Mouse (Mus musculus): Measurements from ENCODE around the gene Nell2.
"Not testable (repeated sequence)": the region's sequence is repeated elsewhere in the genome, so short reads cannot be mapped to it uniquely, and the experiment has no call there.

Nell2 gene

DNA sequence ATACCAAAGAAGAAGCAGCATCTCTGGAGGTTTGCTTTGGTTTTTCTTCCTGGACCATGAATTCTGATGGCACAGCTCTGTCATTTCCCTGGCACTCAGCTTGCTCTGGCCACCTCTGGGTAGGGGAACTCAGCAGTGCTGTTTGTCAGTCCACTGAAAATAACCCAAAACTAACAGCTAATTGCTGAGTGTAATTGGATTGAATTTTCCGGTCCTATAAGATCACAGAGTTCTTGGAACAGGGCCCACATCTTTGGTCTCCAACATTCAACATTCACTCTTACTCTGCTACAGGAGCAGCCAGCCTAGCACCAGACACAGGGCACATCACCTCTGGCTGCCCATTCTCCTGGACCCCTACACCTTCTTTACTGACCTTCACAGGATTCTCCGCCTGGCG lies 287.2 kb downstream of the Nell2 start:
- DNase-seq (ENCODE audit: low spot score): no peak

DNA sequence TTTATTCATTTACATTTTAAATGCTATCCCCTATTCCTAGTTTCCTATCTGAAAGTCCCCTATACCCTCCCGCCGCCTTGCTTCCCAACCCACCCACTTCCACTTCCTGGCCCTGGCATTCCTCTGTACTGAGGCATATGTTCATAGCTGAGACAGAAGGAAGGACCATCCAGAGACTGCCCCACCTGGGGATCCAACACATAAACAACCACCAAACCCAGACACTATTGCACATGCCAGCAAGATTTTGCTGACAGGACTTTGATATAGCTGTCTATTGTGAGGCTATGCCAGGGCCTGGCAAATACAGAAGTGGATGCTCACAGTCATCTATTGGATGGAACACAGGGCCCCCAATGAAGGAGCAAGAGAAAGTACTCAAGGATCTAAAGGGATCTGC lies 291.3 kb downstream of the Nell2 start:
- not testable (repeated sequence) for DNase-seq (ENCODE audit: low spot score)

DNA sequence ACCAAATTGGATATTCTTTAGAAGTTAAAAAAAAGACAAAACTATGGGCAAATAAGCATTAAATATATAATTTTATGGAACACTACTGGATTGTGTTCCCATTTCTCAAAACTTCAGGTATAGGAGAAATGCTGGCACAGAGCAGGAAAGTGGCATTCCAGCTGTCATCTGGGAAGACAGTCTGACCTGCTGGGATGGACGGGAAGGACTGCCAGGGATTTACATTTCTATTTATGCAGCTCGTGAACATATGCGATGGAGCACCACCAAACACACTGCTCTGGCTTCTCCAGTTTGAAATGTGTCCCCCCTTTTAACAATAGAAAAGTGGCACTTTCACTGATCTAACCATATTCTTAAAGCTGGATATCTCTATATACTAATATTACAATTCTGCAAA lies 291.9 kb downstream of the Nell2 start:
- no peak for DNase-seq (ENCODE audit: low spot score)

DNA sequence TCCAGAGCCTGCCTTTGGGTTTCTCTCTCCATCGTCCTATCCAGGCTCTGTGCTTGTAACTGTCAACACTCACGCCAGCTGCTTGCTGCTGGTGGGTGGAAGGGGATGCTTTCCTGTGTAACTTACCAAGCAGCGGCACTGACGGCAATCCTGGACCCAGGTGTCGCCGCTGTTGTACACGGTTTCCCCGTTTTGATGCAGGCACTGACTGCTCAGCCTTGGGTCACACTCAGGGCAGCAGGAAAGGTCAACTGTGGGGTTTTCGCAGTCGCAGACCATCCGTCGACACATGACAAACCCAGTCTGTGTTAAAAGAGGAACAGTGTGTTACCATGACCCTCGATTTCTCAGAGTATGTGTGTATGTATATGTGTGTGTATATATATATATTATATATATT lies 297.2 kb downstream of the Nell2 start:
- no peak for DNase-seq (ENCODE audit: low spot score)

DNA sequence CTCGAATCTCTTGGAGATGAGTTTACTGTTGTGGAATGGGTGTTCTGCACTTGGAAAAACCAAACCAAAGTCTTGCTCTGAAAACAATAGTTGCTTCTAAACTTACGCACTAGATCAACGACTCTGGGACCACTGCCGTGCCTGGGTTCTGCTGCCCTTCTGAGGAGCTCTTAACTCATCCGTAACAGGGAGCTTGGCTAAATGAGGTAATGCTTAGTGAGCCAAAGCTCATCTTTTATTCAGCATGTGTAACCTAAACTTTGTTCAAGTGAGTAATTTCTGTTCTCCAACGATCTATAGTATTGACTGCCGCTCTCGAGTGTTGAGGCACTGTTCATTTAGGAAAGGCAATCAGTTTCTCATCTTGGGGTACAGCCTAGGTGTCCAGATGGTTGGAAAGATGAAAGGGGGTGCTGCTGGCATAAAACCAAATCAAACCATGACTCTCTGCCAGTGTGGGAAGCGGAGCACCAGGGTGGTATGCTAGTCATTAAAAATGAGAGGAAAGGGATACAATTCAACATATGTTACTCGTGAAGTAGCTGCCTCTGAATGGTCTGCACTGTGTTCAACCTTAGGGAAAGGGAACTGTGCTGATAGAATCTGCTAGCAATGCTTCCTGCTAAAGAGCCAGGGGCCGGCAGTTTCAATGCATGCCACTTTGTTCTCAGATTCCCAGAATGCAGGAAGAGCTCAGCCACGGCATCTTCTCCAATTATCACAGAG lies 311.6 kb downstream of the Nell2 start:
- no peak for DNase-seq (ENCODE audit: low spot score)

DNA sequence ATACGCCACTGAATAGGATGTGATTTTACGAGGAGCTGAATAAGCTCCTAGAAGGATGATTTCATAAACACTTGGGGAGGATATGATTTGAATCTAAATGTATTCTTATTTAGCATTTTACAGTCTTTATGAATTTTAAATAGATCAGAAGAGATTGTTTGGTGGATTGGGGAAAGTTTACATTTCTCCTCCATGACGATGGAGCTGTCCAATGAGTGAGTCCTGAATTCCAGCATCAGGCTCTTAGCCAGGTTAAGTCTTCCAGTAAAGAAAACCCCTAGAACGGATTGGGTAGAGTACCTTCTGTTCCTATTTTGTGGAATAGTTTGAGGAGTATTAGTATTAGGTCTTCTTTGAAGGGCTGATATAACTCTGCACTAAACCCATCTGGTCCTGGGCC lies 317.8 kb downstream of the Nell2 start:
- DNase-seq (ENCODE audit: low spot score): no peak

- DNase-seq (ENCODE audit: low spot score): no peak
These were observed 319.2 kb downstream of the Nell2 start for GRCm38 (mm10) chr15:95209186-95209585.

- no peak for DNase-seq (ENCODE audit: low spot score)
These were observed 334.6 kb downstream of the Nell2 start for GRCm38 (mm10) chr15:95193661-95194280.

DNA sequence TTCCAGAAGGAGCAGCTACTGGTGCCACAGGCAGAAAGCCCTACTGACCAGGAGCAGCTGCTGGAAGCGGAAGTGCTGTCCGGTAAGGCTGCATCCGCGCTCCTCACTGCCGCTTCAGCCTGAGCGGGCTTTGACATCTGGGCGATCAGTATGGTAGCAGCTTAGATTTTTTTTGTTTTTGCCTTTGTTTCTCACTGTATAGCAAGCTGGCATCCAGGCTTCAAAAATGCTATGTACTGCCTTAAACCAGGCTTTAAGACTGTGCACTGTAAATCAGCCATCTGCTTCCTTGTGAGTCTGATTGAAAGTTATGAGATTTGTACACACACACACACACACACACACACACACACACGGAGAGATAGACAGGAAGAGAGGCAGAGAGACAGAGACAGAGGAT lies 335.4 kb downstream of the Nell2 start:
- no peak for DNase-seq (ENCODE audit: low spot score)

DNA sequence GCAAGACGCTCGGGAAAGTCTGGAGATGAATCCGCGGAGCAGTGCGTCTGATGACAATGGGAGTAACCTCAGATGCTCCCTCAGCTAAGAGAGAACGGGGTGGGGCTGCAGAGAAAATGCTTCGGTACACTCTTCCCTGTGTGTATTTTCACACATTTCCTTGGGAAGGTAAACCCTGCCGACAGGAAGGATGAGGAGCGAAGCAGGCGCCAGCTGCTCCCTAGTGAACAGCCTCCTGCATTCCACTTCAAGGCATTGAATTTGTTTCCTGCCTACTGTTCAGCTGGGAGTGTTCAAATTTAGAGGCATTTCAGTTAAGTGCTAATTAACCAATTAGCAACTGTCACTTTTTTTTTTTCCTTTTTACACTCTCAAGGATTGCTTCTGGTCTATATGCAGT lies 342.1 kb downstream of the Nell2 start:
- DNase-seq (ENCODE audit: low spot score): no peak

DNA sequence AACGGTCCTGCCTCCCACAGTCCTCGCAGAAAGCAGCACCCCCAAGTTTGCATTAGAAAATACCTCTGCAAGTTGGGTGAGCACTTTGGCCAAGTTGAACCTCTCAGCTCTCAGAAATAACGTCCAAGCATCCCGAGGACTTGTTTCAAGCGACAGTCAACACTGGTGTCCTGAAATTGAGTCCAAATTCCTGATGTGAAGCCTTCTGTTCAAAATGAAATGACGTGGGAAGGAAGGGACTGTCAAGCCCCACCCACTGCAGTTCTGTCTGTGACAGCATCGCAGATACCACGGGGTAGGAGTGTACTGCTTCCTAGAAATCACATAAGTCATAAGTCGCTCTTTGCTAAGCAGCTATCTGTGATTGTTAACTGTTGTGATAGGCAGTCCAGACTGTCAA lies 342.9 kb downstream of the Nell2 start:
- DNase-seq (ENCODE audit: low spot score): no peak

DNA sequence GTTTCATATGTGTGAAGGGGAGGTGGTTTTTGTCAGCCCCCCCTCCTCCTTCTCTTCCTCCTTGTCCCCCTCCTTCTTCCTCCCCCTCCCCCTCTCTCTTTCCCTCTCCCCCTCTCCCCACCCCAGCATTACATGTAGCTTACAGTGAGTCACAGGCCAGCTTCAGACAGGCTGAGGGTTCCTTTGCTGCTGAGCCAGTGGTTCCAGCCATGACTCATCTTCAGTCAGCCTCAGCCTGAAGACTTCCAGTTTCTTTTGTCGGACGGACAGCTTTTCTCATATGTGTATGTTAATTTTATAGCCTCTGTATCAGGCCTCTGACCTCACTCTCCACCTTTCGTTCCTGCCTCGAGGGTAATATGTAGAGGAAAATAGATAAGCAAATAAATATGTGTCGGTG lies 344.9 kb downstream of the Nell2 start:
- DNase-seq (ENCODE audit: low spot score): no peak

GRCm38 (mm10) chr15:95156828-95157227 lies 371.5 kb downstream of the Nell2 start:
- no peak for DNase-seq (ENCODE audit: low spot score)

- DNase-seq (ENCODE audit: low spot score): no peak
These were observed 383.2 kb downstream of the Nell2 start for GRCm38 (mm10) chr15:95145118-95145517.

GRCm38 (mm10) chr15:95144131-95144530 lies 384.2 kb downstream of the Nell2 start:
- DNase-seq (ENCODE audit: low spot score): no peak

- no peak for DNase-seq (ENCODE audit: low spot score)
These were observed 389.5 kb downstream of the Nell2 start for GRCm38 (mm10) chr15:95138709-95139409.

- DNase-seq (ENCODE audit: low spot score): no peak
These were observed 391.1 kb downstream of the Nell2 start for GRCm38 (mm10) chr15:95137018-95137810.

- DNase-seq (ENCODE audit: low spot score): no peak
These were observed 392.3 kb downstream of the Nell2 start for GRCm38 (mm10) chr15:95135926-95136609.

DNA sequence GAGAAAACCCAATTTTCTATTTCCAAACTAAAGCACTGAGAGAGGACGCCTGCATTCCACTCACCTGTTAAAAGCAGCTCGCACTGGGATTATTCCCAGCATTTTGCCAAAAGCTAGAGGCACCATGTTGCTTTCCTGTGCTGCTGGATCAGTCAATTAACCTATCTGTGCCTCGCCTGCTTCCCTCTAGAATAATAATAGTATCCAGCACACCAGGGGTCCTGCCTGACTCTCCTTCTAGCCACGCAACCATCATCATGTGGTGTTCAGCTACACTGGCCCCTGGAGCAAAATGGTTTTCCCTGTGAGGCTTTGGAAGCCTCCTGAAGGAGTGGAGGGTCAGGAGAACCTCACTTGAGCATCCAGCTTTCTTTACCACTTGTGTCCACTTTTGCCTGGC lies 397.0 kb downstream of the Nell2 start:
- DNase-seq (ENCODE audit: low spot score): no peak

DNA sequence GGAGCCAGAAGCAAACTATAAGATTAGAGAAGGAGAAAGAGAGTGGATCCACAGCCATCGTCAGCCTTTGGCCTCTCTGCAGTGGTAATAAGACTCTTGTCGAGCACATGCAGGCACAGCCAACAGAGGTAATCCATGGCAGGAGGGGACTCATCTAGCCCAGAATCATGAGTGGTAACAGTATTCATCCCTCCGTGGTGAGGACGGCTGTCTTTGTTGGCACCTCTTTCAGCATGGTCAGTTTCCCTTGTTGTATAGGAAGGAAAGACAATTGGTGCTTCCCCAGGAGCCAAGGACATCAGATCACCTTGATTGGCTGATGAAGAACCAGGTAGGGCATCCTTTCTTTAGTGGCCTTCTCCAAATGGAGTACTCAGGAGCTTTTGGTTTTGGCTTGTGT lies 419.7 kb downstream of the Nell2 start:
- no peak for DNase-seq (ENCODE audit: low spot score)

- DNase-seq (ENCODE audit: low spot score): no peak
These were observed 421.0 kb downstream of the Nell2 start for GRCm38 (mm10) chr15:95107246-95107809.

- no peak for DNase-seq (ENCODE audit: low spot score)
These were observed 426.8 kb downstream of the Nell2 start for GRCm38 (mm10) chr15:95101522-95101921.

Measured in ovary, adult 18-20 months (tissue).